Mouse (Mus musculus) lung, embryonic 16.5 days (tissue): ENCODE measurements at regions not wholly inside any gene's neighbourhood (a gene's known extent, or its start where the extent isn't known, plus 50 kb on each side); places are given as distances from the start of the nearest gene placed in this dataset.

Source experiments
- ATAC-seq: fragments of 200-750 bp; cut with Nextera tagmentation; 2 replicates; pipeline ENCODE4 v1.8.0; 2017; ENCODE audit warnings: low read depth, mild to moderate bottlenecking, moderate library complexity
- H3K27ac ChIP-seq: fragments of 300-500 bp; sonication (generic); 2 replicates; pipeline ENCODE4 v1.5.1; 2014; ENCODE audit warnings: mild to moderate bottlenecking, control low read depth, low read length
- H3K27me3 ChIP-seq: fragments of 300-500 bp; sonication (generic); 2 replicates; pipeline ENCODE4 v1.6.1; 2014; ENCODE audit warnings: low read depth, low read length, mixed read lengths; ENCODE audit not compliant: control insufficient read depth, insufficient read depth
- H3K36me3 ChIP-seq: fragments of 300-500 bp; sonication (generic); 2 replicates; pipeline ENCODE4 v1.6.1; 2014; ENCODE audit warnings: low read length; ENCODE audit not compliant: control insufficient read depth, insufficient read depth
- H3K4me1 ChIP-seq: fragments of 300-500 bp; sonication (generic); replicated peaks from 2 replicates; pipeline ENCODE4 v1.6.1; 2014; ENCODE audit warnings: low read length, mixed read lengths; ENCODE audit not compliant: control insufficient read depth, insufficient read depth
- H3K4me2 ChIP-seq: fragments of 300-500 bp; sonication (generic); 2 replicates; pipeline ENCODE4 v1.6.1; 2014; ENCODE audit warnings: low read depth, low read length, control low read depth
- H3K4me3 ChIP-seq: fragments of 300-500 bp; sonication (generic); 2 replicates; pipeline ENCODE4 v1.5.1; 2014; ENCODE audit warnings: mild to moderate bottlenecking, low read length, control low read depth
- H3K9ac ChIP-seq: fragments of 300-500 bp; sonication (generic); 2 replicates; pipeline ENCODE4 v1.6.1; 2014; ENCODE audit warnings: low read length, control low read depth
- H3K9me3 ChIP-seq: fragments of 300-500 bp; sonication (generic); 2 replicates; pipeline ENCODE4 v1.6.1; 2016; ENCODE audit warnings: low read length; ENCODE audit not compliant: control insufficient read depth
- WGBS: fragments of 180-500 bp; shearing (Covaris S2); extraction: QIAGEN DNeasy Blood & Tissue Kit; methylation state at CpG from one replicate; pipeline ENCODE4 v1.1.7; 2014; 5-methylcytosine and 5-hydroxymethylcytosine counted together

DNA sequence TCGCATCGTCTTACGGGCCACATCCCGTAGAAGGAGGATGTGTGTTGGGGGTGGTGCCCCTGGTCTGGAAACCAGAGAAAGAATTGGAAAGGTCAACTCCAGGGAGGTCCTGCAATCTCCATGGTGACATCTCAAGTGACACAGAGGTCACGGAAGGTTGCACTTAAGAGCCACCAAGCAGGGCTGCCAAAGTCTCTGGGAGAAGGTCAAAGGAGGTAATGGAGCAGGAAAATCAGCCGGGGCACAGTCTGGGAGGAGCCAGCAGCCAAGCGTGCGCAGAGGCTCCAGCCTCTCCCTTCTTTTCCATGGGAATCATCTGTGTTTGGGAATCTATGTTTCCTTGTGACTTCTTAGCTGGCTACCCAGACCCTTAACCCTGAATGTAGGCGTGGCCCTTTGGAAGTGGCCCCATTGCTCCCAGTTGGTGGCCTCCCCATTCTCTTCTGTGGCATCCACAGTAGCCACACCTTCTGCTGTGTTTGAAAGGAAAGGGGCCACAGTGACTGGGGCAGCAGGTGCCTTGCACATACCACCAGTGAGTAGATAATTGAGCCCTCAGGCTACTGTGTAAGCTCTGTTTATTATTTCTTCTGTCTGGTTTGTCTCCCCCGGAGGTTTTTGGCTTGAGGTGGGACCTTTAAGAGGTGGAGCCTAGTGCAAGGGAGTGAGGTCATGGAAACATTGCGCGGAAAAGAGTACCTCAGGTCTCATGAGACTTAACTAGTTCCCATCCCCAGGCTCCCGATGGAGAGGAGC, 178.5 kb upstream of the Cops8 start:
- Histone ChIP-seq H3K9me3 (no peaks in the 10 kb centered on the region), H3K36me3 (no peaks in the 10 kb centered on the region), H3K4me3 (no peak overlapping the region), H3K4me2 (no peak overlapping the region), H3K4me1 (no peaks in the 10 kb centered on the region), H3K27ac (no peak overlapping the region), H3K27me3 (no peaks in the 10 kb centered on the region), H3K9ac (no peak overlapping the region)
- WGBS: 27% methylated on average over 13 of the region's 13 CpGs
- no peak for ATAC-seq

DNA sequence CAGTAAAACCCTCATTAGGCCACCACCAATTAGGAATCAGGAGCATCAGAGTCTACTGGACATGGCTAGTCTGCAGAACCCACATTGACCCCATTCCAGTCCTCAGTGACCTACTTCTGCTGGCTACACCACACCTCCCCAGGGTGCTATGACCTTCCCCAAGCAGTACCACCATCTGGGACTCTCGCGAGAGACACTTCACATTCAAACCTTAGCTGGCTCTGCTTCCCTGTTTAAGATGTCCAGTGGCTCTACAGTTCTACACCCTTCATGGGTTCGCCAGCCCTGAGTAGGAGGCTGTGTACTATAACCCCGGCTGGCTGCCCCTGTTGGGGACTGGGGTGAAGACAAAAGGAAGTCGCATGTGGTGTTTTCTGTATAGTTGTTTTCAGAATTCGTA, 174.4 kb upstream of the Cops8 start:
- no peak overlapping the region for H3K9ac ChIP-seq
- H3K4me2 ChIP-seq: no peak overlapping the region
- H3K27ac ChIP-seq: no peak overlapping the region
- no peak for ATAC-seq
- no peaks in the 10 kb centered on the region for H3K36me3 ChIP-seq
- H3K9me3 ChIP-seq: no peaks in the 10 kb centered on the region
- WGBS: 83% methylated on average over 6 of the region's 6 CpGs
- no peaks in the 10 kb centered on the region for H3K27me3 ChIP-seq
- H3K4me1 ChIP-seq: no peaks in the 10 kb centered on the region
- no peak overlapping the region for H3K4me3 ChIP-seq

DNA sequence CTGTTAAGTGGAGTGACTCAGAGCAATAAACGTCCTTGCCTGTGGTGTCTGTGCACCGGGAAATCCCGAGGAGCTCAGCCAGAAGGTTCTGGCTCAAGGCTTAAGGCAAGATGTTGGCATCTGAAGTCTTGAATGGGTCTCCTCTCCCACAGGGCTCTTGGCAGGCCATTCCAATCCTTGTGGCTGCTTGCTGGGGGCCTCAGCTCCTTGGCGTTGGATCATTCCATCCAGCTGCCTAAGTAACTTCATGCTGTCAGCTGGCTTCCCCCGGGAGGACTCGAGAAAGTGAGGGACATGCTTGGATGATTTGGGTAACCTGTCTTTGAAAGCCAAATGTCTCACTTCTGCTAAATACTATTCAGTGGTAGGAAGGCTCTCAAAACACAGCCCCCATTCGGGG, 174.0 kb upstream of the Cops8 start:
- H3K27me3 ChIP-seq: no peaks in the 10 kb centered on the region
- H3K4me2 ChIP-seq: no peak overlapping the region
- no peaks in the 10 kb centered on the region for H3K4me1 ChIP-seq
- 68% methylated on average over 7 of the region's 7 CpGs for WGBS
- H3K4me3 ChIP-seq: no peak overlapping the region
- no peak overlapping the region for H3K27ac ChIP-seq
- H3K9ac ChIP-seq: no peak overlapping the region
- ATAC-seq: peak; percentile 38; the same call in 1 of the 2 replicates
- H3K9me3 ChIP-seq: no peaks in the 10 kb centered on the region
- H3K36me3 ChIP-seq: no peaks in the 10 kb centered on the region

DNA sequence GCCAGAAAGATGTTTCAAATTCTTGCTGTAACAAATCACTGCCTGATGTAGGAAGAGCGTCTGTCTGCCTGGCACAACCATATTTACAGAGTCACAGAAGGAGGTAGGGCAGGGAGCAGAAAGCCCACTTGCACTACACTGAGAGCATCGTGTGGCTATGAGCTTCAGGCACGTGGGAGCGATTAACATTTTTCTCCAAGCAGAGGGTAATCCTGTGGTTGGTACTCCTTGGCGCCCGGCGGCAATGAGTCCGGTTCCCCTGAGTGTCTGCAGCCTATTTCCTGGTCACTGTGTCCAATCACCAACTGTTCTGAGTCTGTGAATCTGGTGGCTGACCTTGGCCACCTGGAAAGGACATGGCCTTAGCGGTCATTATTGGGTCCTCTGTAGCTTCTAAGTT, 172.3 kb upstream of the Cops8 start:
- Histone ChIP-seq H3K36me3 (no peaks in the 10 kb centered on the region), H3K27ac (no peak overlapping the region), H3K9ac (no peak overlapping the region), H3K4me2 (no peak overlapping the region), H3K9me3 (no peaks in the 10 kb centered on the region), H3K27me3 (no peaks in the 10 kb centered on the region), H3K4me1 (no peaks in the 10 kb centered on the region), H3K4me3 (no peak overlapping the region)
- 87% methylated on average over 9 of the region's 9 CpGs for WGBS
- ATAC-seq: no peak

DNA sequence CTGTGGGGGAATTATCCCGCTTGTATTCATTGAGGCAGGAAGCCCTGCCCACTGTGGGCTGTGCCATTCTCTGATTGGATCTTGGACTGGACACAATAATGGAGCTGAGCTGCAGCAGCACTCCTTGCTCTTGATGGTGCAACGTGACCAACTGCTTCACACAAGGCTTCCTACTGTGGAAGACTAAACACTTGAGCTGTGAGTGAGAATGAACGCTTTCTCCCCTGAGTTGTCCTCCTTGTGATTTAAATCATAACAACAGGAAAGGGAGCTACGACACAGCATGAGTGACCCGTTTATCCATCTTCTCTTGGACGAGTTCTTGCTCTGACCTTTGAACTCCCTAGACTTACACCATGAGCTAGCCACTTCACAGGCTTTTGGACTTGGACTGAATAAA, 171.0 kb upstream of the Cops8 start:
- no peaks in the 10 kb centered on the region for H3K27me3 ChIP-seq
- 54% methylated on average over 6 of the region's 6 CpGs for WGBS
- no peak overlapping the region for H3K4me2 ChIP-seq
- no peaks in the 10 kb centered on the region for H3K36me3 ChIP-seq
- H3K4me3 ChIP-seq: no peak overlapping the region
- ATAC-seq: no peak
- no peaks in the 10 kb centered on the region for H3K4me1 ChIP-seq
- H3K9ac ChIP-seq: no peak overlapping the region
- H3K9me3 ChIP-seq: no peaks in the 10 kb centered on the region
- H3K27ac ChIP-seq: no peak overlapping the region

DNA sequence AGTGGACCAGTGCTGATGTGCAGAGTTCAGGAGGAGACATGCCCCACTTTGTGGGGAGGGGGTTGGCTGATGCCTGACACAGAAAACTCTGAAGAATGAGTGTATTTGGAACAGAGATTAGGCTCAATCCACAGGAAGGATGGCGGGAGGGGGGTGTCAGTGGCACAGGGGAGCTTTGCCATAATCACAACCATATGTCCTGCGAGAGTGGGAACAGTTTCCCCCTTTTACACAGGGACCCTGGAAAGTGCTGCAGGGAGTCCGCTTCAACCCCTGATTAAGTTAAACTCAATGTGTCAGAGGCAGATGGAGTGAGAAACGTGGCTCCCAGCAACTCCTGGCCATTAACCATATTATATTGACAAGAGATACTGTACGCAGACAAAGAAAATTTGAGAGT, 168.9 kb upstream of the Cops8 start:
- no peaks in the 10 kb centered on the region for H3K9me3 ChIP-seq
- H3K4me3 ChIP-seq: no peak overlapping the region
- no peaks in the 10 kb centered on the region for H3K27me3 ChIP-seq
- no peak for ATAC-seq
- WGBS: 80% methylated on average over 5 of the region's 5 CpGs
- H3K4me2 ChIP-seq: no peak overlapping the region
- no peak overlapping the region for H3K9ac ChIP-seq
- no peaks in the 10 kb centered on the region for H3K4me1 ChIP-seq
- H3K27ac ChIP-seq: no peak overlapping the region
- H3K36me3 ChIP-seq: no peaks in the 10 kb centered on the region

DNA sequence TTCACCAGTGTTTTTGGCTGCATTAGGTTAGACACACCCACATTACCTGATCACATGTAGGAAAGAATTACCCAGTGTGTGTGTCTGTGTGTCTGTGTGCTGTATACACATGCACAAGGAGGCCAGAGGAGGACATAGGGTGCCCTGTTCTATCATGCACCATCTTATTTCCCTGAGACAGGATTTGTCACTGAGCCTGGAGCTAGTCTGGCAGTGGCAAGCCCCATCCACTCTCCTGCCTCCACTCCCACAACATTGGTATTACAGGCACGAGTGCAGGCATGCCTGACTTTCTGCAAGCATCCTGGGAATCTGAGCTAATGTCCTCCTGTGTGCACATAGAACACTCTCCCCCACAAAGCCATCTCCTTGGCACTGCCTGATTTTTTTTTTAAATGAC, 162.1 kb upstream of the Cops8 start:
- Histone ChIP-seq H3K9ac (no peak overlapping the region), H3K36me3 (no peaks in the 10 kb centered on the region), H3K27me3 (no peaks in the 10 kb centered on the region), H3K4me2 (no peak overlapping the region), H3K4me3 (no peak overlapping the region), H3K27ac (no peak overlapping the region), H3K4me1 (peaks cover 10% of the 10 kb centered on the region), H3K9me3 (no peaks in the 10 kb centered on the region)
- WGBS: 18% methylated on average over 1 of the region's 1 CpGs
- no peak for ATAC-seq

DNA sequence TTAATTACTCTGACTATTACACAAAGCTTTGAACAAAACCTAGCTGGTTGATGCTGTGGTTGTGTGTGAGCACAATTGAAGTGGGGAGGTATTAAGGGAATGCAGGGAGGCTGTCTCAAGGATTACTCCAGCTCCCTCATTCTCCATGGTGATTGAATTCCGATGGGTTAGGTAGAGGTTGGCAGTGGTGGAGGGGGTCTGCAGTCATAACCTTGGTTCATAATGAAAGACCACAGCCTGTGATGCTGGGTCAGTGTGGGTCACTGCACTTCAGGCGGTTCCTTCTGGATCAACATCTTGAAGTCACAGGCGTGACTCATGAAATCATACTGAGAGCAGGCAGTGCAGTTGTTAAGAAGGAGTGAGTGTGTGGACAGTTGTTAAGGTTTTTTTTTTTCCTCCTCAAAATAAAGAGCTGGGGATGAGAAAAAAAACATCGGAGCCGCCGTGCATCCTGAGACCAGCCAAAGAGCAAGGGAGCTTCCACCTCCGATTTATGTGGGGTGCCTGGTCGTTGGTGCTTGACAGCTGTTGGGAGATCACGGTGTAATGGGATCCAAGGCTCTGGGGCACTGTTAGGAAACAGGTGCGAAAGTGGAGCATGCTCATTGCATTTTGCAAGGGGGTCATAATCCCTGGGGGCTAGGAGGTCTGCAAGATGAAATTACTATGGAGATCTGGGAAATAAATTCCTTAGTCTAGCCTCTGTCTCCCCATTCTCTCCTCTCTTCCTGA, 161.5 kb upstream of the Cops8 start:
- H3K4me1 ChIP-seq: peaks cover 10% of the 10 kb centered on the region
- no peak for ATAC-seq
- 59% methylated on average over 10 of the region's 10 CpGs for WGBS
- no peak overlapping the region for H3K27ac ChIP-seq
- no peak overlapping the region for H3K4me2 ChIP-seq
- no peaks in the 10 kb centered on the region for H3K36me3 ChIP-seq
- no peak overlapping the region for H3K9ac ChIP-seq
- H3K27me3 ChIP-seq: no peaks in the 10 kb centered on the region
- no peaks in the 10 kb centered on the region for H3K9me3 ChIP-seq
- no peak overlapping the region for H3K4me3 ChIP-seq

DNA sequence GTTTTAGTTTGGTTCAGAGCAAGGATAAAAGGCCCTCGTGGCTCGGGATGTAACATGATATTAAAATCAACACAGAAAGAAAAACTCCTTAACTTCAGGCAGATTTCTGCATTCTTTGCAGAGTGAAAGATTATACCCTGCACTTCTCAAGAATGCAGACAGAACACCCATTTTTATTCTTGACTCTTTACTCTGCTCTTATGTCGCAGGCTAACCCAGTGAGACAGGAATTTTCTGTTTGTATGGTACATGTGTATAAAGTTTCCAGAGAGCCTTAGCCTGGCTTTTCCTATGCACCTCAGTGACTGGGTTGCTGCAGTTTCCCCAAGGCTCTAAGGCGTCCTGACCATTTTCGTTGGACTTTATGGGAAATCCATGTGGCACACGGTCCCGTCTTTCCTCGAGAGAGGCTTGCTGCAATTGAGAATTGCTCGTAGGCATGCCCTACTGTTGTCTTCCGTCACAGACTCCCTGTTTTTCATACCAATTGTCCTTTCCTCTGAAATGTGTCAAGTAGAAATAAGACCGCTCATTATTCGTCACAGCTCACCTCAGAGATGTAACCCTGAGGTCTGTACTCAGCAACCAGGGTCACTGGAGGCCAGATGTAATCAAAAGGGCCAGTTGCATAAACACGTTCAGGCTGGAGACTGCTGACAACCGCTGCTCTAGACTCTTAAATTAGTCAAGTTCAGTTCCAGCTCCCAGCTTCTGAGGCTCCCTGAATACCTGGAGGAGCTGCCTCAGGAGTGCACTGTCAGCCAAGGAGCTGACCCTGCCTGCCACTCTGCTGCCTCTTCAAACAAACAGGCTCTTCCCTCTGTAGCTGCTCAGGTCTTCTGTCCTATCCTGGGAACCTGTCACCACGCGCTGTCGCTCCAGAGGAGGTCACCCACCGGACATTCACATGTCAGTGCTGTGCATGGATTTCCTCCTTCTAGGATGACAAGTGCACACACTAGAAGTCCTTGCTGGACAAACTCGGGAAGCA, 160.2 kb upstream of the Cops8 start:
- H3K9me3 ChIP-seq: no peaks in the 10 kb centered on the region
- H3K4me1 ChIP-seq: peaks cover 10% of the 10 kb centered on the region
- WGBS: 23% methylated on average over 19 of the region's 19 CpGs
- H3K4me3 ChIP-seq: no peak overlapping the region
- no peak overlapping the region for H3K27ac ChIP-seq
- no peak for ATAC-seq
- H3K27me3 ChIP-seq: no peaks in the 10 kb centered on the region
- peak overlapping the region; percentile 32; the same call in 1 of the 2 replicates for H3K9ac ChIP-seq
- H3K4me2 ChIP-seq: no peak overlapping the region
- no peaks in the 10 kb centered on the region for H3K36me3 ChIP-seq
